In genomic region chr2:75832781-75833180, GRCm38 (mm10) we compare ENCODE assay signal across 8 mouse cellular contexts. TPM values are rescaled to one million over a fixed set of nuclear protein-coding genes. Genes with fewer than 3 reads are reported as not detected.
A peak's percentile ranks its signal among the peaks of the same experiment; 100 is the strongest.
DNase-seq lines count a peak whose midpoint lies in the region; ATAC-seq and TF ChIP-seq lines count a peak whose summit lies in the region.

No protein-coding gene starts in this region.

- dilution Hi-C loops in CH12.LX (cut with MboI; ENCODE audit: extremely low pct_ligation_motif_present, extremely low pct_unique_long_range_greater_than_20kb, low sequenced_read_pairs): no loop called here

- no peaks in the 10 kb centered on the region for H3K36me3 ChIP-seq in heart, embryonic 14.5 days (ENCODE audit: control insufficient read depth, insufficient read depth, low read length)
- peaks cover 3 to 23% of the 10 kb centered on the region in 2 experiments for H3K36me3 ChIP-seq in CH12.LX (replicated peaks in 1 of 2; ENCODE audit: control insufficient read depth in 1 of 2, insufficient read depth in 1 of 2, low read length in 1 of 2)
- H3K36me3 ChIP-seq in forebrain, embryonic 15.5 days: no peaks in the 10 kb centered on the region
- no peaks in the 10 kb centered on the region for H3K36me3 ChIP-seq in macrophage (ENCODE audit: inconsistent target)

- H3K79me2 ChIP-seq in CH12.LX (replicated peaks; ENCODE audit: control insufficient read depth, extremely low read depth, insufficient read depth, poor library complexity, severe bottlenecking) (peaks cover 47% of the 10 kb centered on the region), macrophage (ENCODE audit: inconsistent target) (peaks cover 55% of the 10 kb centered on the region)

- peak overlapping the region; percentile 85 to 95 for H3K4me3 ChIP-seq in heart, embryonic 14.5 days (ENCODE audit: control insufficient read depth in 1 of 2, insufficient read depth in 1 of 2, low read depth in 1 of 2, low read length in 2 of 2)
- H3K4me3 ChIP-seq in CH12.LX (replicated peaks in 1 of 3; ENCODE audit: low read depth in 2 of 3, low read length in 2 of 3, poor library complexity in 1 of 3): peak overlapping the region; percentile 69 to 94 (median 92)
- peak overlapping the region; percentile 92 for H3K4me3 ChIP-seq in forebrain, embryonic 15.5 days
- H3K4me3 ChIP-seq in macrophage (ENCODE audit: inconsistent target): peak overlapping the region; percentile 91

- peak overlapping the region; percentile 64 for H3K4me2 ChIP-seq in heart, embryonic 14.5 days (ENCODE audit: low read length)
- peak overlapping the region; percentile 92; the same call in 1 of the 2 replicates for H3K4me2 ChIP-seq in CH12.LX (ENCODE audit: insufficient read depth, low read depth, poor library complexity, severe bottlenecking)
- H3K4me2 ChIP-seq in forebrain, embryonic 15.5 days (replicated peaks): peak overlapping the region; percentile 71

- no peak for ATAC-seq in heart, embryonic 14.5 days (ENCODE audit: insufficient number of reproducible peaks, insufficient read depth, low FRiP score, low read depth)
- ATAC-seq in forebrain, embryonic 15.5 days (replicated peaks): peak; percentile 0; the same call in 1 of the 2 replicates

- in situ Hi-C loops in CH12.LX (cut with MboI; ENCODE audit: low pct_ligation_motif_present, low pct_unique_long_range_greater_than_20kb, low sequenced_read_pairs): no loop called here

- H3K9me3 ChIP-seq in heart, embryonic 14.5 days (ENCODE audit: control insufficient read depth, low read length): no peaks in the 10 kb centered on the region
- H3K9me3 ChIP-seq in CH12.LX (replicated peaks; ENCODE audit: low read length): no peaks in the 10 kb centered on the region
- H3K9me3 ChIP-seq in forebrain, embryonic 15.5 days: no peaks in the 10 kb centered on the region

- no peak for TF ChIP-seq CTCF in CH12.LX (conservative IDR thresholded peaks at IDR 0.05 in 1 of 2, IDR thresholded peaks at IDR 0.05 in 1 of 2; ENCODE audit: low read depth in 2 of 2, low read length in 2 of 2)

- H3K27me3 ChIP-seq in heart, embryonic 14.5 days (ENCODE audit: control insufficient read depth, insufficient read depth, low read length): no peaks in the 10 kb centered on the region
- no peaks in the 10 kb centered on the region for H3K27me3 ChIP-seq in CH12.LX (replicated peaks)
- H3K27me3 ChIP-seq in forebrain, embryonic 15.5 days: no peaks in the 10 kb centered on the region

- H3K27ac ChIP-seq in heart, embryonic 14.5 days (replicated peaks in 1 of 2; ENCODE audit: control insufficient read depth in 1 of 2, insufficient read depth in 1 of 2, low read depth in 2 of 2, low read length in 2 of 2): peak overlapping the region; percentile 20 to 83; a peak in 3 of 4 replicates
- H3K27ac ChIP-seq in CH12.LX (ENCODE audit: insufficient read depth, low read depth) (no peak overlapping the region), macrophage (peak overlapping the region; percentile 52)
- H3K27ac ChIP-seq in forebrain, embryonic 15.5 days (replicated peaks): peak overlapping the region; percentile 52

- under 1% methylated on average over 5 of the region's 5 CpGs for WGBS in heart, embryonic 14.5 days
- under 1% methylated on average over 5 of the region's 5 CpGs for WGBS in forebrain, embryonic 15.5 days
- 0% methylated on average over 5 of the region's 5 CpGs for WGBS in macrophage (ENCODE audit: missing documents)

- TF ChIP-seq RAD21 in CH12.LX (IDR thresholded peaks at IDR 0.05; ENCODE audit: low read depth, low read length): no peak

- no peak for DNase-seq in heart, postnatal 10 days
- DNase-seq in CH12.LX (ENCODE audit: extremely low read depth): peak; percentile 29
- no peak for DNase-seq in layer of hippocampus, adult 18-20 months (ENCODE audit: low spot score in 2 of 2)
- no peak for DNase-seq in cerebellum, adult 11-12 months
- DNase-seq in urinary bladder, postnatal 25 days (ENCODE audit: low spot score): no peak

- no peak for TF ChIP-seq POLR2A in CH12.LX (IDR thresholded peaks at IDR 0.05; ENCODE audit: low read depth, low read length)

- no peak for TF ChIP-seq EP300 in CH12.LX (IDR thresholded peaks at IDR 0.05; ENCODE audit: low read length)

- H3K9ac ChIP-seq in heart, embryonic 14.5 days (ENCODE audit: low read length): peak overlapping the region; percentile 94
- H3K9ac ChIP-seq in CH12.LX (ENCODE audit: insufficient read depth, low read depth): peak overlapping the region; percentile 71
- H3K9ac ChIP-seq in forebrain, embryonic 15.5 days (replicated peaks): peak overlapping the region; percentile 93

- intact Hi-C loops in heart, postnatal 10 days (cut with DNase I): loop anchor here (5.0 kb wide), 1 partner anchor 40 kb away; no protein-coding TSS in a partner anchor

- H3K4me1 ChIP-seq in heart, embryonic 14.5 days (ENCODE audit: control insufficient read depth in 2 of 2, insufficient read depth in 2 of 2, low read length in 2 of 2): peaks cover 5 to 25% of the 10 kb centered on the region in 2 experiments
- H3K4me1 ChIP-seq in CH12.LX (ENCODE audit: control insufficient read depth in 1 of 2, insufficient read depth in 2 of 2): peaks cover 15 to 56% of the 10 kb centered on the region in 2 experiments
- H3K4me1 ChIP-seq in forebrain, embryonic 15.5 days: peaks cover 17% of the 10 kb centered on the region

TF ChIP-seq in CH12.LX, 34 proteins besides CTCF, POLR2A, EP300 and RAD21:
- TF ChIP-seq ELF1 (IDR thresholded peaks at IDR 0.05; ENCODE audit: low read depth, low read length): no peak
- TF ChIP-seq MAZ (IDR thresholded peaks at IDR 0.05; ENCODE audit: low read depth, low read length): no peak
- no peak for TF ChIP-seq USF2 (conservative IDR thresholded peaks at IDR 0.05; ENCODE audit: low read depth, low read length)
- TF ChIP-seq ZMIZ1 (IDR thresholded peaks at IDR 0.05; ENCODE audit: low read depth, low read length): no peak
- no peak for TF ChIP-seq POLR2AphosphoS2 (IDR thresholded peaks at IDR 0.05; ENCODE audit: low read depth, low read length)

RNA-seq across cellular contexts. Expression of gene Agps, which starts 0.8 kb away (rescaled TPM):
- 30.0 and 32.0 TPM in 2 replicates for polyA plus RNA-seq in heart, embryonic 14.5 days (2014; fragmentation: Nextera tagmentation; extraction: Ambion mirVana)
- total RNA-seq in heart, postnatal 10 days (2021): 10 to 100 TPM; 44.1 to 44.8 TPM
- total RNA-seq in CH12.LX (2012; rRNA removed) (38.6 and 51.8 TPM in 2 replicates), CH12.LX (2014; rRNA removed) (49.3 and 60.8 TPM in 2 replicates)
- polyA plus RNA-seq in CH12.LX (2012; ENCODE audit: insufficient read length, low read depth) (66.9 and 67.7 TPM in 2 replicates), macrophage (2018) (22.4 to 47.5 TPM (median 23.5 TPM) in 3 replicates)
- polyA plus RNA-seq in forebrain, embryonic 15.5 days (2015; fragmentation: Nextera tagmentation; extraction: Ambion mirVana): 25.2 and 25.8 TPM in 2 replicates
- total RNA-seq in macrophage (2018; cell fraction: chromatin; rRNA removed): 100 to 1,000 TPM in 19 of 26 experiments, 10 to 100 TPM in 7; 62.0 to 236 (median 168) TPM
- 10 to 100 TPM; 32.4 to 57.4 (median 42.8) TPM for total RNA-seq in macrophage (2018; cell fraction: cytosol; rRNA removed)
- 100 to 1,000 TPM in 4 of 26 experiments, 10 to 100 TPM in 22; 27.5 to 131 (median 71.2) TPM for total RNA-seq in macrophage (2018; cell fraction: nucleus; rRNA removed)
- 10 to 100 TPM; 33.5 to 36.3 TPM for total RNA-seq in layer of hippocampus, adult 18-20 months (2021)
